Mouse (Mus musculus): ENCODE results near the gene Gstp3. TPM values are rescaled to one million over a fixed set of nuclear protein-coding genes. Genes with fewer than 3 reads are reported as not detected.

Gstp3 gene
- total and polyA plus RNA-seq, 2 experiments from 2014 or later = not detected

- no peak for ATAC-seq
- Histone ChIP-seq H3K27me3 (ENCODE audit: insufficient read depth, low read length) (no peaks in the 10 kb centered on the region), H3K36me3 (ENCODE audit: insufficient read depth) (no peaks in the 10 kb centered on the region), H3K4me1 (ENCODE audit: insufficient read depth) (0 out of 2 replicates have a peak, but pooled peaks cover 5% of the 10 kb centered on the region), H3K9me3 (ENCODE audit: low read length) (no peaks in the 10 kb centered on the region), H3K4me3 (ENCODE audit: low read depth, low read length) (no peak overlapping the region), H3K4me2 (ENCODE audit: low read depth) (no peak overlapping the region), H3K27ac (ENCODE audit: low read depth, low read length) (no peak overlapping the region), H3K9ac (no peak overlapping the region)
- 75% methylated on average over 2 of the region's 2 CpGs for WGBS
- no peak for TF ChIP-seq CTCF (IDR thresholded peaks at IDR 0.05; ENCODE audit: low read depth)
- no peak for DNase-seq
These were observed 32.0 kb upstream of the Gstp3 start for GRCm38 (mm10) chr19:4091383-4091782.

- H3K4me1 ChIP-seq (ENCODE audit: insufficient read depth) = no peaks in the 10 kb centered on the region
- no peaks in the 10 kb centered on the region for H3K27me3 ChIP-seq (ENCODE audit: insufficient read depth, low read length)
- no peak overlapping the region for H3K4me2 ChIP-seq (ENCODE audit: low read depth)
- whole genome bisulfite sequencing = 89% methylated on average over 3 of the region's 3 CpGs
- H3K36me3 ChIP-seq (ENCODE audit: insufficient read depth) = no peaks in the 10 kb centered on the region
- H3K4me3 ChIP-seq (ENCODE audit: low read depth, low read length) = no peak overlapping the region
- no peak for TF ChIP-seq CTCF (IDR thresholded peaks at IDR 0.05; ENCODE audit: low read depth)
- H3K9me3 ChIP-seq (ENCODE audit: low read length) = no peaks in the 10 kb centered on the region
- no peak overlapping the region for H3K9ac ChIP-seq
- ATAC-seq = no peak
- H3K27ac ChIP-seq (ENCODE audit: low read depth, low read length) = no peak overlapping the region
- no peak for DNase-seq
These were observed 31.1 kb upstream of the Gstp3 start for GRCm38 (mm10) chr19:4090446-4090845.

DNA sequence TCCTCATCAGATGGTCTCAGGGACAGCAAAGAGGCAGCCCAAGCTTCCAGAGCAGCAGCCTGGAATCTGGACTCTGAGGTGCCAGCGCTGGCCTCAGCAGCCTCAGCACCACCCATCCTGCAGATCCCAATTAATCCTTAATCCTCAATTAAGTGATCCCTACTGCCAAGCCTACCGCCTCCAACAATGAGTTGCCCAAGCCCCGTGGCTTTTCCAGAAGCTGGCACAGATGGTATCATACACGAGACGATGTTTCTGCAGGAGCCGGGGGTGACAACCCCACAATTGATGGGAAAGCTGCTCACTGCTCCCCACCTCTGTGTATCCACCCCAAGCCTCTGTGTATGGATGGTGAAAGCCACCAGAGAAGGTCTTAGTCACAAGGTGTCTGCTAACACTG lies 29.8 kb upstream of the Gstp3 start:
- no peak overlapping the region for H3K4me2 ChIP-seq (ENCODE audit: low read depth)
- no peak for DNase-seq
- no peak for ATAC-seq
- H3K9me3 ChIP-seq (ENCODE audit: low read length) = no peaks in the 10 kb centered on the region
- no peak overlapping the region for H3K9ac ChIP-seq
- no peak overlapping the region for H3K4me3 ChIP-seq (ENCODE audit: low read depth, low read length)
- H3K27me3 ChIP-seq (ENCODE audit: insufficient read depth, low read length) = no peaks in the 10 kb centered on the region
- H3K27ac ChIP-seq (ENCODE audit: low read depth, low read length) = no peak overlapping the region
- no peaks in the 10 kb centered on the region for H3K36me3 ChIP-seq (ENCODE audit: insufficient read depth)
- WGBS = 29% methylated on average over 6 of the region's 6 CpGs
- no peak for TF ChIP-seq CTCF (IDR thresholded peaks at IDR 0.05; ENCODE audit: low read depth)
- no peaks in the 10 kb centered on the region for H3K4me1 ChIP-seq (ENCODE audit: insufficient read depth)

DNA sequence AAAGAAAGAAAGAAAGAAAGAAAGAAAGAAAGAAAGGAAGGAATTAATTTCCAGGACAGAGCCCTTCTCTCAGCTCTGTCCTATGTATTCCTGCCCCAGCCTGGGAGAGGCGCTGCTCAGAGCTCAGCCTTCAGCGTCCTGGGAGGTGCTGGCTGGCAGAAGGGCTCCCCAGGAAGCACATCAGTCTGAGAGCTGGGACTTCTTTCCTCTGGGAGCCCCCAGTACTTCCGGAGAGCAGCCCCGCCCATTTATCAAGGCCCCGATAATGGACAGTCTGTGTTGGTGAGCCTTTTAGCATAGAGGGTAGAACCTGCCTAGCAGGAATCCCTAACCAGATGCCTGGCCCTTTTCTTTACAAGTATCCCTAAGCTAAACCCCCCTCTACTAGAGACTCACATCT lies 28.8 kb upstream of the Gstp3 start:
- no peaks in the 10 kb centered on the region for H3K4me1 ChIP-seq (ENCODE audit: insufficient read depth)
- no peak overlapping the region for H3K4me3 ChIP-seq (ENCODE audit: low read depth, low read length)
- no peaks in the 10 kb centered on the region for H3K27me3 ChIP-seq (ENCODE audit: insufficient read depth, low read length)
- WGBS = 58% methylated on average over 5 of the region's 5 CpGs
- ATAC-seq = no peak
- H3K27ac ChIP-seq (ENCODE audit: low read depth, low read length) = no peak overlapping the region
- H3K36me3 ChIP-seq (ENCODE audit: insufficient read depth) = no peaks in the 10 kb centered on the region
- no peak overlapping the region for H3K4me2 ChIP-seq (ENCODE audit: low read depth)
- DNase-seq = no peak
- no peak overlapping the region for H3K9ac ChIP-seq
- H3K9me3 ChIP-seq (ENCODE audit: low read length) = no peaks in the 10 kb centered on the region
- TF ChIP-seq CTCF (IDR thresholded peaks at IDR 0.05; ENCODE audit: low read depth) = no peak

GRCm38 (mm10) chr19:4087090-4087489 lies 27.7 kb upstream of the Gstp3 start:
- H3K9me3 ChIP-seq (ENCODE audit: low read length) = no peaks in the 10 kb centered on the region
- H3K27me3 ChIP-seq (ENCODE audit: insufficient read depth, low read length) = no peaks in the 10 kb centered on the region
- no peak overlapping the region for H3K9ac ChIP-seq
- ATAC-seq (no peak), DNase-seq (no peak)
- TF ChIP-seq CTCF (IDR thresholded peaks at IDR 0.05; ENCODE audit: low read depth) = no peak
- no peak overlapping the region for H3K4me2 ChIP-seq (ENCODE audit: low read depth)
- no peak overlapping the region for H3K27ac ChIP-seq (ENCODE audit: low read depth, low read length)
- 87% methylated on average over 5 of the region's 5 CpGs for WGBS
- H3K36me3 ChIP-seq (ENCODE audit: insufficient read depth) = no peaks in the 10 kb centered on the region
- no peaks in the 10 kb centered on the region for H3K4me1 ChIP-seq (ENCODE audit: insufficient read depth)
- no peak overlapping the region for H3K4me3 ChIP-seq (ENCODE audit: low read depth, low read length)

- no peak for DNase-seq
- no peak for TF ChIP-seq CTCF (IDR thresholded peaks at IDR 0.05; ENCODE audit: low read depth)
- Histone ChIP-seq H3K4me2 (ENCODE audit: low read depth) (no peak overlapping the region), H3K9ac (no peak overlapping the region), H3K27ac (ENCODE audit: low read depth, low read length) (no peak overlapping the region), H3K4me1 (ENCODE audit: insufficient read depth) (no peaks in the 10 kb centered on the region), H3K9me3 (ENCODE audit: low read length) (no peaks in the 10 kb centered on the region), H3K4me3 (ENCODE audit: low read depth, low read length) (no peak overlapping the region), H3K36me3 (ENCODE audit: insufficient read depth) (no peaks in the 10 kb centered on the region), H3K27me3 (ENCODE audit: insufficient read depth, low read length) (no peaks in the 10 kb centered on the region)
- WGBS = 94% methylated on average over 15 of the region's 15 CpGs
- ATAC-seq = no peak
These were observed 26.8 kb upstream of the Gstp3 start for GRCm38 (mm10) chr19:4086156-4086555.

GRCm38 (mm10) chr19:4084984-4085383 lies 25.6 kb upstream of the Gstp3 start:
- no peak overlapping the region for H3K27ac ChIP-seq (ENCODE audit: low read depth, low read length)
- no peak overlapping the region for H3K9ac ChIP-seq
- WGBS = 84% methylated on average over 1 of the region's 1 CpGs
- no peak for DNase-seq
- no peak for ATAC-seq
- H3K4me2 ChIP-seq (ENCODE audit: low read depth) = no peak overlapping the region
- no peak overlapping the region for H3K4me3 ChIP-seq (ENCODE audit: low read depth, low read length)
- H3K9me3 ChIP-seq (ENCODE audit: low read length) = no peaks in the 10 kb centered on the region
- H3K4me1 ChIP-seq (ENCODE audit: insufficient read depth) = no peaks in the 10 kb centered on the region
- H3K36me3 ChIP-seq (ENCODE audit: insufficient read depth) = no peaks in the 10 kb centered on the region
- TF ChIP-seq CTCF (IDR thresholded peaks at IDR 0.05; ENCODE audit: low read depth) = peak; percentile 25; the same call in 1 of the 2 replicates
- no peaks in the 10 kb centered on the region for H3K27me3 ChIP-seq (ENCODE audit: insufficient read depth, low read length)

DNA sequence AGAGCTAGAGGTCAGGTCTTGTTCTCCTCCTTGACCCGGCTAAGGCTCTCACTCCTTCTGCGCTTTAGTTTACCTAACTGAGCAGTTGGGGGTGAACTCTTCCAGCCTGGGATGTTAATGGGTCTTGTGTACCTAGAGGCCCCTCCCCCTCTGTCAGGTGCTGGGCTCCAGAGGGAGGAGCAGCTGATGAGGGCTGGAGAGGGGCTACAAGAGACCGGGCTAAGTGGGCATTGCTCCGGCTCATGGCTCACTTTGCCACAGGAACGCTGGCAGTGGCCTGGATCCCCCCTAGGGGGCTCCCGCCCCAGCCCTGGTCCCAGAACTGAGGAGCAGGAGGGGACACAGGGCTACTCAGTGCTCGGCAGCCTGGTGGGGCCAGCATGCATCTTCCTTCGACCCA lies 24.5 kb upstream of the Gstp3 start:
- Histone ChIP-seq H3K4me2 (ENCODE audit: low read depth) (no peak overlapping the region), H3K4me1 (ENCODE audit: insufficient read depth) (no peaks in the 10 kb centered on the region), H3K4me3 (ENCODE audit: low read depth, low read length) (no peak overlapping the region), H3K27me3 (ENCODE audit: insufficient read depth, low read length) (no peaks in the 10 kb centered on the region), H3K27ac (ENCODE audit: low read depth, low read length) (no peak overlapping the region), H3K36me3 (ENCODE audit: insufficient read depth) (no peaks in the 10 kb centered on the region), H3K9ac (no peak overlapping the region), H3K9me3 (ENCODE audit: low read length) (no peaks in the 10 kb centered on the region)
- DNase-seq = no peak
- WGBS = 34% methylated on average over 8 of the region's 8 CpGs
- TF ChIP-seq CTCF (IDR thresholded peaks at IDR 0.05; ENCODE audit: low read depth) = no peak
- no peak for ATAC-seq

All from forebrain, postnatal 0 days (tissue).